ENCODE assay signal across 25 mouse cellular contexts in genomic region chr17:64697277-64697831, GRCm38 (mm10).
DNase-seq lines count a peak whose midpoint lies in the region; ATAC-seq and TF ChIP-seq lines count a peak whose summit lies in the region.
"Had no signal": no experiment of that assay in that cellular context is flagged by ENCODE, and none has a peak within 500 bp of the region (broad histone marks: within the 10 kb centered on the region; RNA-seq: fewer than 3 reads in every experiment).

No protein-coding gene starts in this region.

- H3K9me3 ChIP-seq in forebrain, embryonic 14.5 days (replicated peaks; ENCODE audit: control insufficient read depth, low read length): no peaks in the 10 kb centered on the region
- no peaks in the 10 kb centered on the region for H3K9me3 ChIP-seq in forebrain, embryonic 11.5 days (ENCODE audit: control insufficient read depth, low read length)
- no peaks in the 10 kb centered on the region for H3K9me3 ChIP-seq in forebrain, embryonic 15.5 days
- H3K9me3 ChIP-seq: embryonic facial prominence, embryonic 12.5 days; embryonic facial prominence, embryonic 15.5 days; heart, embryonic 10.5 days; heart, embryonic 13.5 days; hindbrain, embryonic 13.5 days; intestine, embryonic 15.5 days had no signal

- no peak overlapping the region for H3K4me2 ChIP-seq in forebrain, embryonic 14.5 days (ENCODE audit: low read length)
- no peak overlapping the region for H3K4me2 ChIP-seq in forebrain, embryonic 11.5 days (ENCODE audit: low read depth, low read length, severe bottlenecking)
- no peak overlapping the region for H3K4me2 ChIP-seq in forebrain, embryonic 15.5 days (replicated peaks)
- H3K4me2 ChIP-seq: embryonic facial prominence, embryonic 12.5 days; embryonic facial prominence, embryonic 15.5 days; heart, embryonic 13.5 days; hindbrain, embryonic 13.5 days; intestine, embryonic 15.5 days had no signal

- WGBS in forebrain, embryonic 14.5 days: 12% methylated on average over 10 of the region's 10 CpGs
- WGBS in forebrain, embryonic 11.5 days: 50% methylated on average over 10 of the region's 10 CpGs
- 12% methylated on average over 10 of the region's 10 CpGs for WGBS in forebrain, embryonic 15.5 days

- peak; percentile 87 for DNase-seq in forebrain, embryonic 14.5 days (ENCODE audit: low spot score)
- DNase-seq in forebrain, embryonic 11.5 days (ENCODE audit: low spot score): no peak
- DNase-seq in brain, embryonic 14.5 days (ENCODE audit: low read depth): peak; percentile 92
- DNase-seq in retina, postnatal 1 day: peak; percentile 35
- DNase-seq in kidney, postnatal 36 days: no peak
- DNase-seq: adrenal gland, adult 2 months; adrenal gland, postnatal 14 days; cerebellum, adult 18-20 months; cerebellum, adult 9-10 months; cerebellum, postnatal 25 days; gastrocnemius, postnatal 10 days; gastrocnemius, postnatal 36 days; heart, adult 2 months; heart, postnatal 14 days; heart, postnatal 4 days; kidney, adult 11 months had no signal

- no peak for TF ChIP-seq POLR2A in brain, embryonic 14.5 days (IDR thresholded peaks at IDR 0.05; ENCODE audit: borderline replicate concordance, extremely low read depth, insufficient read depth, insufficient read length, poor library complexity, severe bottlenecking)

- no peak for TF ChIP-seq CTCF in brain, embryonic 14.5 days (IDR thresholded peaks at IDR 0.05; ENCODE audit: borderline replicate concordance, extremely low read depth, insufficient read depth, insufficient read length)

- H3K36me3 ChIP-seq in forebrain, embryonic 14.5 days (ENCODE audit: control insufficient read depth, insufficient read depth, low read length): no peaks in the 10 kb centered on the region
- no peaks in the 10 kb centered on the region for H3K36me3 ChIP-seq in forebrain, embryonic 11.5 days (ENCODE audit: control insufficient read depth, insufficient read depth, low read length)
- H3K36me3 ChIP-seq in forebrain, embryonic 15.5 days: no peaks in the 10 kb centered on the region
- H3K36me3 ChIP-seq: intestine, embryonic 15.5 days had no signal

- H3K27ac ChIP-seq in forebrain, embryonic 14.5 days (ENCODE audit: low read depth, low read length): no peak overlapping the region
- H3K27ac ChIP-seq in forebrain, embryonic 11.5 days (ENCODE audit: low read depth, low read length): no peak overlapping the region
- 0 out of 2 replicates have a peak overlapping the region, but pooled peaks have one; percentile 15 for H3K27ac ChIP-seq in forebrain, embryonic 15.5 days (replicated peaks)
- H3K27ac ChIP-seq: embryonic facial prominence, embryonic 12.5 days; embryonic facial prominence, embryonic 15.5 days; heart, adult 2 months; heart, embryonic 10.5 days; heart, embryonic 13.5 days; hindbrain, embryonic 13.5 days; intestine, embryonic 15.5 days had no signal

- ATAC-seq in forebrain, embryonic 14.5 days: peak; percentile 83
- ATAC-seq in forebrain, embryonic 11.5 days (replicated peaks; ENCODE audit: low FRiP score): no peak
- peak; percentile 72; the same call in 1 of the 2 replicates for ATAC-seq in forebrain, embryonic 15.5 days (replicated peaks)
- ATAC-seq: CD4-positive, CD25-positive, alpha-beta regulatory T cell, adult 4 months; hindbrain, embryonic 16.5 days; intestine, embryonic 15.5 days had no signal

- peaks cover 3% of the 10 kb centered on the region; the same call in 1 of the 2 replicates for H3K4me1 ChIP-seq in forebrain, embryonic 14.5 days (ENCODE audit: control insufficient read depth, insufficient read depth, low read length)
- H3K4me1 ChIP-seq in forebrain, embryonic 11.5 days (replicated peaks; ENCODE audit: control insufficient read depth, insufficient read depth, low read length): peaks cover 3% of the 10 kb centered on the region; the same call in 1 of the 2 replicates
- H3K4me1 ChIP-seq in forebrain, embryonic 15.5 days: peaks cover 13% of the 10 kb centered on the region
- H3K4me1 ChIP-seq: embryonic facial prominence, embryonic 12.5 days; embryonic facial prominence, embryonic 15.5 days; heart, embryonic 10.5 days; heart, embryonic 13.5 days; hindbrain, embryonic 13.5 days; intestine, embryonic 15.5 days had no signal

- no peaks in the 10 kb centered on the region for H3K27me3 ChIP-seq in forebrain, embryonic 14.5 days (replicated peaks; ENCODE audit: control insufficient read depth, insufficient read depth, low read length)
- no peaks in the 10 kb centered on the region for H3K27me3 ChIP-seq in forebrain, embryonic 11.5 days (ENCODE audit: control insufficient read depth, insufficient read depth, low read length)
- no peaks in the 10 kb centered on the region for H3K27me3 ChIP-seq in forebrain, embryonic 15.5 days
- H3K27me3 ChIP-seq: embryonic facial prominence, embryonic 12.5 days; embryonic facial prominence, embryonic 15.5 days; heart, embryonic 13.5 days; hindbrain, embryonic 13.5 days; intestine, embryonic 15.5 days had no signal

- no peak overlapping the region for H3K9ac ChIP-seq in forebrain, embryonic 14.5 days (ENCODE audit: low read length)
- H3K9ac ChIP-seq in forebrain, embryonic 11.5 days (ENCODE audit: low read length): no peak overlapping the region
- H3K9ac ChIP-seq in forebrain, embryonic 15.5 days (replicated peaks): no peak overlapping the region
- H3K9ac ChIP-seq: embryonic facial prominence, embryonic 12.5 days; embryonic facial prominence, embryonic 15.5 days; heart, embryonic 13.5 days; hindbrain, embryonic 13.5 days; intestine, embryonic 15.5 days had no signal

- no peak overlapping the region for H3K4me3 ChIP-seq in forebrain, embryonic 14.5 days (ENCODE audit: low read depth, low read length)
- no peak overlapping the region for H3K4me3 ChIP-seq in forebrain, embryonic 11.5 days (ENCODE audit: low read depth, low read length)
- H3K4me3 ChIP-seq in forebrain, embryonic 15.5 days: no peak overlapping the region
- H3K4me3 ChIP-seq: embryonic facial prominence, embryonic 12.5 days; embryonic facial prominence, embryonic 15.5 days; heart, adult 2 months; heart, embryonic 10.5 days; heart, embryonic 13.5 days; hindbrain, embryonic 13.5 days; intestine, embryonic 15.5 days had no signal

Comparison
In these comparisons a context has a peak if more than half of its experiments do, and no peak if none do; other contexts are left out.
1. DNase-seq: peak in forebrain, embryonic 14.5 days (single experiment), brain, embryonic 14.5 days (single experiment) and retina, postnatal 1 day (single experiment); none in forebrain, embryonic 11.5 days (single experiment) and kidney, postnatal 36 days (0 of 2).